Mouse (Mus musculus) midbrain, embryonic 13.5 days (tissue): Measurements from ENCODE around the gene Exd2. TPM values are rescaled to one million over a fixed set of nuclear protein-coding genes. Genes with fewer than 3 reads are reported as not detected.

Experiments used
- ATAC-seq: fragments of 200-750 bp; cut with Nextera tagmentation; 2 replicates; pipeline ENCODE4 v1.8.0; 2017; ENCODE audit warnings: mild to moderate bottlenecking, moderate TSS enrichment, moderate library complexity
- H3K27ac ChIP-seq: fragments of 300-500 bp; sonication (generic); 2 replicates; pipeline ENCODE4 v1.5.1; 2015; ENCODE audit warnings: inconsistent platforms, mild to moderate bottlenecking, moderate library complexity
- H3K27me3 ChIP-seq: fragments of 300-500 bp; sonication (generic); 2 replicates; pipeline ENCODE4 v1.6.1; 2015; ENCODE audit warnings: mild to moderate bottlenecking, inconsistent platforms
- H3K36me3 ChIP-seq: fragments of 300-500 bp; sonication (generic); 2 replicates; pipeline ENCODE4 v1.6.1; 2015; ENCODE audit warnings: mild to moderate bottlenecking, inconsistent platforms
- H3K4me1 ChIP-seq: fragments of 300-500 bp; sonication (generic); replicated peaks from 2 replicates; pipeline ENCODE4 v1.6.1; 2015; ENCODE audit warnings: inconsistent platforms
- H3K4me2 ChIP-seq: fragments of 300-500 bp; sonication (generic); replicated peaks from 2 replicates; pipeline ENCODE4 v1.6.1; 2015; ENCODE audit warnings: moderate library complexity, mild to moderate bottlenecking, inconsistent platforms
- H3K4me3 ChIP-seq: fragments of 300-500 bp; sonication (generic); replicated peaks from 2 replicates; pipeline ENCODE4 v1.5.1; 2015; ENCODE audit warnings: mild to moderate bottlenecking, inconsistent platforms
- H3K9ac ChIP-seq: fragments of 300-500 bp; sonication (generic); replicated peaks from 2 replicates; pipeline ENCODE4 v1.6.1; 2015; ENCODE audit warnings: mild to moderate bottlenecking, inconsistent platforms
- H3K9me3 ChIP-seq: fragments of 300-500 bp; sonication (generic); 2 replicates; pipeline ENCODE4 v1.6.1; 2016; ENCODE audit warnings: mild to moderate bottlenecking, inconsistent platforms
- WGBS: fragments of 180-500 bp; shearing (Covaris S2); methylation state at CpG from one replicate; pipeline ENCODE4 v1.1.7; 2015; 5-methylcytosine and 5-hydroxymethylcytosine counted together
- polyA plus RNA-seq: library from polyadenylated mRNA; unstranded; fragments of >200 nt; fragmentation: Nextera tagmentation; extraction: Ambion mirVana; gene quantifications from 2 replicates; pipeline ENCODE4 v1.2.1, GENCODE M21; 2015

Exd2 gene
- polyA plus RNA-seq, result 54.8 and 58.4 TPM in 2 replicates

- Histone ChIP-seq H3K27ac (peak within 1 kb of the TSS; percentile 72), H3K36me3 (no peaks in the 10 kb centered on the region), H3K9me3 (no peaks in the 10 kb centered on the region), H3K4me1 (peaks cover 16% of the 10 kb centered on the region), H3K4me3 (peak within 1 kb of the TSS; percentile 92), H3K9ac (peak within 1 kb of the TSS; percentile 81), H3K4me2 (peak within 1 kb of the TSS; percentile 92), H3K27me3 (no peaks in the 10 kb centered on the region)
- ATAC-seq, result peak; percentile 99
- WGBS, result under 1% methylated on average over 45 of the region's 45 CpGs
Observed at GRCm38 (mm10) chr12:80462942-80463651, at the start of gene Exd2. TSS of gene Exd2 (plus strand) at chr12:80463095.

- 92% methylated on average over 2 of the region's 2 CpGs for WGBS
- ATAC-seq, result no peak
- Histone ChIP-seq H3K27ac (no peak overlapping the region), H3K9ac (no peak overlapping the region), H3K9me3 (peaks cover 6% of the 10 kb centered on the region; the same call in 1 of the 2 replicates), H3K4me1 (no peaks in the 10 kb centered on the region), H3K27me3 (no peaks in the 10 kb centered on the region), H3K36me3 (peaks cover 46% of the 10 kb centered on the region), H3K4me3 (no peak overlapping the region), H3K4me2 (no peak overlapping the region)
Observed at GRCm38 (mm10) chr12:80415100-80415499, 47.8 kb upstream of the Exd2 start.

GRCm38 (mm10) chr12:80427683-80428082, 35.2 kb upstream of the Exd2 start:
- Histone ChIP-seq H3K36me3 (peaks cover 22% of the 10 kb centered on the region), H3K27me3 (no peaks in the 10 kb centered on the region), H3K4me3 (no peak overlapping the region), H3K27ac (no peak overlapping the region), H3K4me2 (no peak overlapping the region), H3K9me3 (no peaks in the 10 kb centered on the region), H3K4me1 (peaks cover 4% of the 10 kb centered on the region), H3K9ac (no peak overlapping the region)
- WGBS, result 91% methylated on average over 3 of the region's 3 CpGs
- no peak for ATAC-seq

- H3K4me3 ChIP-seq, result no peak overlapping the region; the same call in 1 of the 2 replicates
- no peak overlapping the region for H3K4me2 ChIP-seq
- 78% methylated on average over 4 of the region's 4 CpGs for WGBS
- H3K27me3 ChIP-seq, result no peaks in the 10 kb centered on the region
- H3K9ac ChIP-seq, result 0 out of 2 replicates have a peak overlapping the region, but pooled peaks have one; percentile 19
- no peaks in the 10 kb centered on the region for H3K9me3 ChIP-seq
- no peak overlapping the region for H3K27ac ChIP-seq
- H3K36me3 ChIP-seq, result peaks cover 4% of the 10 kb centered on the region; the same call in 1 of the 2 replicates
- ATAC-seq, result no peak
- peaks cover 31% of the 10 kb centered on the region for H3K4me1 ChIP-seq
Observed at GRCm38 (mm10) chr12:80433266-80433665, 29.6 kb upstream of the Exd2 start.

GRCm38 (mm10) chr12:80434601-80434960, 28.3 kb upstream of the Exd2 start:
- Histone ChIP-seq H3K4me1 (peaks cover 31% of the 10 kb centered on the region), H3K9ac (peak overlapping the region; percentile 95), H3K9me3 (no peaks in the 10 kb centered on the region), H3K36me3 (peaks cover 4% of the 10 kb centered on the region; the same call in 1 of the 2 replicates), H3K27ac (peak overlapping the region; percentile 99), H3K4me3 (peak overlapping the region; percentile 93), H3K27me3 (no peaks in the 10 kb centered on the region), H3K4me2 (peak overlapping the region; percentile 66)
- ATAC-seq, result no peak
- WGBS, result 8% methylated on average over 8 of the region's 10 CpGs

- H3K9me3 ChIP-seq, result no peaks in the 10 kb centered on the region
- peak overlapping the region; percentile 66 for H3K4me2 ChIP-seq
- peak overlapping the region; percentile 99 for H3K27ac ChIP-seq
- H3K4me3 ChIP-seq, result peak overlapping the region; percentile 93
- peak overlapping the region; percentile 95 for H3K9ac ChIP-seq
- peak; percentile 76 for ATAC-seq
- under 1% methylated on average over 36 of the region's 64 CpGs for WGBS
- H3K27me3 ChIP-seq, result no peaks in the 10 kb centered on the region
- peaks cover 4% of the 10 kb centered on the region; the same call in 1 of the 2 replicates for H3K36me3 ChIP-seq
- peaks cover 31% of the 10 kb centered on the region for H3K4me1 ChIP-seq
Observed at GRCm38 (mm10) chr12:80434961-80435691, 27.8 kb upstream of the Exd2 start.

GRCm38 (mm10) chr12:80435887-80436286, 27.0 kb upstream of the Exd2 start:
- peak overlapping the region; percentile 99 for H3K27ac ChIP-seq
- no peaks in the 10 kb centered on the region for H3K27me3 ChIP-seq
- no peaks in the 10 kb centered on the region for H3K9me3 ChIP-seq
- H3K9ac ChIP-seq, result peak overlapping the region; percentile 95
- peak; percentile 49 for ATAC-seq
- 6% methylated on average over 9 of the region's 10 CpGs for WGBS
- H3K4me1 ChIP-seq, result peaks cover 31% of the 10 kb centered on the region
- peak overlapping the region; percentile 93 for H3K4me3 ChIP-seq
- peaks cover 4% of the 10 kb centered on the region; the same call in 1 of the 2 replicates for H3K36me3 ChIP-seq
- H3K4me2 ChIP-seq, result peak overlapping the region; percentile 66

GRCm38 (mm10) chr12:80436336-80436976, 26.4 kb upstream of the Exd2 start, which contains the start of gene Dcaf5:
TSS of gene Dcaf5 (minus strand) at chr12:80436601.
- under 1% methylated on average over 69 of the region's 79 CpGs for WGBS
- Histone ChIP-seq H3K4me3 (peak within 1 kb of the TSS; percentile 93), H3K4me2 (peak within 1 kb of the TSS; percentile 66), H3K36me3 (peaks cover 4% of the 10 kb centered on the region; the same call in 1 of the 2 replicates), H3K27ac (peak within 1 kb of the TSS; percentile 99), H3K4me1 (peaks cover 31% of the 10 kb centered on the region), H3K9me3 (no peaks in the 10 kb centered on the region), H3K9ac (peak within 1 kb of the TSS; percentile 95), H3K27me3 (no peaks in the 10 kb centered on the region)
- ATAC-seq, result peak; percentile 87

GRCm38 (mm10) chr12:80437051-80437675, 25.7 kb upstream of the Exd2 start:
- Histone ChIP-seq H3K9ac (peak overlapping the region; percentile 95), H3K27me3 (no peaks in the 10 kb centered on the region), H3K9me3 (no peaks in the 10 kb centered on the region), H3K4me2 (peak overlapping the region; percentile 66), H3K4me1 (peaks cover 31% of the 10 kb centered on the region), H3K27ac (peak overlapping the region; percentile 99), H3K36me3 (peaks cover 4% of the 10 kb centered on the region; the same call in 1 of the 2 replicates), H3K4me3 (peak overlapping the region; percentile 93)
- 23% methylated on average over 4 of the region's 4 CpGs for WGBS
- ATAC-seq, result no peak

GRCm38 (mm10) chr12:80440957-80441356, 21.9 kb upstream of the Exd2 start:
- H3K9me3 ChIP-seq, result no peaks in the 10 kb centered on the region
- H3K4me2 ChIP-seq, result no peak overlapping the region
- H3K36me3 ChIP-seq, result no peaks in the 10 kb centered on the region
- whole genome bisulfite sequencing, result 81% methylated on average over 2 of the region's 2 CpGs
- H3K9ac ChIP-seq, result no peak overlapping the region
- no peak overlapping the region for H3K27ac ChIP-seq
- H3K27me3 ChIP-seq, result no peaks in the 10 kb centered on the region
- ATAC-seq, result no peak
- H3K4me1 ChIP-seq, result peaks cover 8% of the 10 kb centered on the region; the same call in 1 of the 2 replicates
- no peak overlapping the region for H3K4me3 ChIP-seq

- ATAC-seq, result no peak
- Histone ChIP-seq H3K36me3 (no peaks in the 10 kb centered on the region), H3K9me3 (no peaks in the 10 kb centered on the region), H3K27me3 (no peaks in the 10 kb centered on the region), H3K9ac (no peak overlapping the region), H3K4me1 (no peaks in the 10 kb centered on the region), H3K27ac (no peak overlapping the region), H3K4me2 (no peak overlapping the region), H3K4me3 (no peak overlapping the region)
- 88% methylated on average over 9 of the region's 9 CpGs for WGBS
Observed at GRCm38 (mm10) chr12:80444525-80445109, 18.3 kb upstream of the Exd2 start.
